Mouse (Mus musculus): ENCODE results near the gene Tex19.1. TPM values are rescaled to one million over a fixed set of nuclear protein-coding genes. Genes with fewer than 3 reads are reported as not detected.
A peak's percentile ranks its signal among the peaks of the same experiment; 100 is the strongest.

Gene Tex19.1
- polyA plus RNA-seq, 1 experiment from 2014 or later = not detected

DNA sequence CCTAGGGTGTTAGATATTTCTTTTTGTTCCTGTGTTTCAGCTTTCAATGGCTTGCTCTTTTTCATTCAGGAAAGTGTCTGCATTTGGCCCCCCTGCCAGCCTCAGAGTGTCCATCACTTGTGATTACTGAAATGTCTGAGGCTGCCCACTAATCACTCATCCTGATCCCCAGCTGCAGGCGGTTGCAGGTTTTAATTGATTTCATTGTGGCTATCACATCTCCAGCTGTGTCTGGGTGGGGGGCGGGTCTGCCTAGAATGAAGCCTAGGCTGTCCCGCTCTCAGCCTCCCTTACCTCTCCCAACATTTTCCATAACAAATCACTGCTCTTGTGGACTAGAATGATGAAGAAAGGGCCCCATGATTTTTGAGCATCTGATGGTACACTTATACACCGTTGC is 8.3 kb downstream of the Tex19.1 start:
- no peaks in the 10 kb centered on the region for H3K9me3 ChIP-seq (ENCODE audit: low read length)
- WGBS = 42% methylated on average over 4 of the region's 4 CpGs
- DNase-seq (ENCODE audit: low spot score) = no peak
- no peak overlapping the region for H3K9ac ChIP-seq (replicated peaks; ENCODE audit: low read depth)
- no peak overlapping the region for H3K27ac ChIP-seq (ENCODE audit: low read length)
- 0 out of 2 replicates have a peak, but pooled peaks cover 8% of the 10 kb centered on the region for H3K4me1 ChIP-seq (ENCODE audit: insufficient read depth, low read depth, low read length)
- H3K36me3 ChIP-seq (ENCODE audit: insufficient read depth, low read length) = no peaks in the 10 kb centered on the region
- no peak overlapping the region for H3K4me2 ChIP-seq (replicated peaks; ENCODE audit: low read depth, low read length)
- TF ChIP-seq CTCF (IDR thresholded peaks at IDR 0.05) (no peak), EP300 (IDR thresholded peaks at IDR 0.05) (no peak)
- H3K4me3 ChIP-seq (ENCODE audit: low read depth, low read length) = no peak overlapping the region
- no peak for ATAC-seq
- peaks cover 16% of the 10 kb centered on the region; the same call in 1 of the 2 replicates for H3K27me3 ChIP-seq (replicated peaks; ENCODE audit: insufficient read depth, low read length)

DNA sequence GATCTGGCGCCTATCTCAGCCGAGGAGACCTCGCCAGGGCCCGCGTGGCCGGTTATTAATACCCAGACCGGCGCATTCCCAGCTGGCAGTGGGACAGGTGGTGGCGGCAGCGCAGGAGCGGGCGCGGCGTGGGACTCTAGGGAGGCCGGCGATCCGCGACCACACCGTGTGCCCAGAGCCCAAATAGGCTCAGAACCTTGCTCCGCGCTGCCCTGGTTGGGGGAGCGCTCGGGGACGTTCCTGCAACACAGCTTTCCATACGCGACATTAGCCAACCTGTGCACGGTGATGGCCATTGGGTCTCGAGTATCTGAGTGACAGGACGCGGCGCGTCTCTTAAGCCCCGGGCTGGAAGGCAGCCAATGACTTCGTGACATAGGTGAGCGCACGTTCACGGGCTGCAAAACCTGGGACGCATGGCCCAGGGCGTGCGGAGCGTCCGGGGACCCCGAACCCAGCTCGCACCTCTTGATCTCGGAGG is 10.5 kb downstream of the Tex19.1 start:
- Histone ChIP-seq H3K27me3 (replicated peaks; ENCODE audit: insufficient read depth, low read length) (peaks cover 16% of the 10 kb centered on the region; the same call in 1 of the 2 replicates), H3K4me3 (ENCODE audit: low read depth, low read length) (peak overlapping the region; percentile 25), H3K9me3 (ENCODE audit: low read length) (no peaks in the 10 kb centered on the region), H3K9ac (replicated peaks; ENCODE audit: low read depth) (no peak overlapping the region), H3K36me3 (ENCODE audit: insufficient read depth, low read length) (no peaks in the 10 kb centered on the region), H3K4me2 (replicated peaks; ENCODE audit: low read depth, low read length) (peak overlapping the region; percentile 44), H3K4me1 (ENCODE audit: insufficient read depth, low read depth, low read length) (0 out of 2 replicates have a peak, but pooled peaks cover 8% of the 10 kb centered on the region), H3K27ac (ENCODE audit: low read length) (no peak overlapping the region)
- ATAC-seq (0 out of 2 replicates have a peak, but pooled peaks have one; percentile 28), DNase-seq (ENCODE audit: low spot score) (no peak)
- 3% methylated on average over 45 of the region's 45 CpGs for WGBS
- TF ChIP-seq CTCF (IDR thresholded peaks at IDR 0.05) = no peak
- TF ChIP-seq EP300 (IDR thresholded peaks at IDR 0.05) = no peak

DNA sequence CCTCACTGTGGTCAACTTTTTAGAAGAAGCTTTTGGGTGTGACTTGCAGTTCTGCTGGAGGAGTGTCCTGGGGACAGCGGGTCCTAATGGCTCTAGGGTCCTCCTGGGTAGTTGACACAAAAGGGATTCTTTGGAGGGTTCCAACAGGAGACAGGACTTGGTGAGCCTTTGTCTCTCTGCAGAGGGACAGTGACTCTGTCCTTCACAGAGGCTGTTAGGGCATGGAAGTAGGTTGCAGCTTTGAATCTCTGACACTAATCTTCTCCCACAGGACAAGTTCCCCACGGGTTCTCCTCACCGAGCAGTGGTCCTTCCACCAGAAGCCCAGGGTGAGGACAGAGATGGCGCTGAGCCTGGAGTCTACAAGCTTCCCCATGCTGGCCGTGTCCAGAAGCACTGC is 14.0 kb downstream of the Tex19.1 start, which contains the start of gene Uts2r:
TSS of gene Uts2r (plus strand) at position 301 of the 400 bp plus-strand sequence.
- Histone ChIP-seq H3K27me3 (replicated peaks; ENCODE audit: insufficient read depth, low read length) (peaks cover 16% of the 10 kb centered on the region; the same call in 1 of the 2 replicates), H3K9me3 (ENCODE audit: low read length) (no peaks in the 10 kb centered on the region), H3K9ac (replicated peaks; ENCODE audit: low read depth) (no peak within 1 kb of the TSS), H3K27ac (ENCODE audit: low read length) (no peak within 1 kb of the TSS), H3K4me2 (replicated peaks; ENCODE audit: low read depth, low read length) (no peak within 1 kb of the TSS), H3K4me3 (ENCODE audit: low read depth, low read length) (no peak within 1 kb of the TSS), H3K36me3 (ENCODE audit: insufficient read depth, low read length) (no peaks in the 10 kb centered on the region), H3K4me1 (ENCODE audit: insufficient read depth, low read depth, low read length) (0 out of 2 replicates have a peak, but pooled peaks cover 8% of the 10 kb centered on the region)
- TF ChIP-seq CTCF (IDR thresholded peaks at IDR 0.05) (no peak), EP300 (IDR thresholded peaks at IDR 0.05) (no peak)
- WGBS = 88% methylated on average over 5 of the region's 5 CpGs
- DNase-seq (ENCODE audit: low spot score) = no peak
- no peak for ATAC-seq

DNA sequence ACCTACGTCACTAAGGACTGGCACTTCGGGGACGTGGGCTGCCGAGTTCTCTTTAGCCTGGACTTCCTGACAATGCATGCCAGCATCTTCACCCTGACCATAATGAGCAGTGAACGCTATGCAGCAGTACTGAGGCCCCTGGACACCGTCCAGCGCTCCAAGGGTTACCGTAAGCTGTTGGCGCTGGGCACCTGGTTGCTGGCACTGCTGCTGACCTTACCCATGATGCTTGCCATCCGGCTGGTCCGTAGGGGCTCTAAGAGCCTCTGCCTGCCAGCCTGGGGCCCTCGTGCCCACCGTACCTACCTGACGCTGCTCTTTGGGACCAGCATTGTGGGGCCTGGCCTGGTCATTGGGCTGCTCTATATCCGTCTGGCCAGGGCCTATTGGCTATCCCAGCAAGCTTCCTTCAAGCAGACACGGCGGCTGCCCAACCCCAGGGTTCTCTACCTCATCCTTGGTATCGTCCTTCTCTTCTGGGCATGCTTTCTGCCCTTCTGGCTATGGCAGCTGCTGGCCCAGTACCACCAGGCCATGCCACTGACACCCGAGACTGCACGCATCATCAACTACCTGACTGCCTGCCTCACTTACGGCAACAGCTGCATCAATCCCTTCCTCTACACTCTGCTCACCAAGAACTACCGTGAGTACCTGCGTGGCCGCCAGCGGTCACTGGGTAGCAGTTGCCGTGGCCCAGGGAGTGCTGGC is 14.8 kb downstream of the Tex19.1 start:
- peaks cover 16% of the 10 kb centered on the region; the same call in 1 of the 2 replicates for H3K27me3 ChIP-seq (replicated peaks; ENCODE audit: insufficient read depth, low read length)
- ATAC-seq = no peak
- H3K27ac ChIP-seq (ENCODE audit: low read length) = no peak overlapping the region
- 0 out of 2 replicates have a peak, but pooled peaks cover 8% of the 10 kb centered on the region for H3K4me1 ChIP-seq (ENCODE audit: insufficient read depth, low read depth, low read length)
- DNase-seq (ENCODE audit: low spot score) = no peak
- H3K9me3 ChIP-seq (ENCODE audit: low read length) = no peaks in the 10 kb centered on the region
- H3K4me2 ChIP-seq (replicated peaks; ENCODE audit: low read depth, low read length) = no peak overlapping the region
- no peaks in the 10 kb centered on the region for H3K36me3 ChIP-seq (ENCODE audit: insufficient read depth, low read length)
- no peak overlapping the region for H3K9ac ChIP-seq (replicated peaks; ENCODE audit: low read depth)
- no peak overlapping the region for H3K4me3 ChIP-seq (ENCODE audit: low read depth, low read length)
- TF ChIP-seq EP300 (IDR thresholded peaks at IDR 0.05) (no peak), CTCF (IDR thresholded peaks at IDR 0.05) (no peak)
- 85% methylated on average over 26 of the region's 26 CpGs for WGBS

DNA sequence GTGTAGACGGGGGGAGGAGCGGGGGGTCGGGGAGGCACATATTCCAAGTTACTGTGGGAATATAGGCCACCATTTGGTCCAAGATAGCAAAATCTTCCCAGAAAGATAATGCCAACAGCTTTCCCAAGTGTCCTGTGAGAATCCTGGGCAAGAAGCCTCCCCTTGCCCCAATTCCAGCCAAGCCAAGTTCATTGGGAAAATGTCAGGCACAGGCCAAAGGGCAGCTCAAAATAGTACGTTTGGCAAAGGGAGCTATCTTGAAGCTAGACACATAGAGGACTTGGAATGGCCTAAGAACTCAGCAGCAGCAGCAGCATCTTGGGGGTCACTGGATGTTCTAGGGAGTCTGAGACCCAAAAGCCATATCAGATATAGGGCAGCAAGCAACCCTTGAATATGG is 17.8 kb downstream of the Tex19.1 start:
- Histone ChIP-seq H3K4me2 (replicated peaks; ENCODE audit: low read depth, low read length) (no peak overlapping the region), H3K4me1 (ENCODE audit: insufficient read depth, low read depth, low read length) (no peaks in the 10 kb centered on the region), H3K4me3 (ENCODE audit: low read depth, low read length) (no peak overlapping the region), H3K9me3 (ENCODE audit: low read length) (no peaks in the 10 kb centered on the region), H3K27me3 (replicated peaks; ENCODE audit: insufficient read depth, low read length) (no peaks in the 10 kb centered on the region), H3K27ac (ENCODE audit: low read length) (no peak overlapping the region), H3K36me3 (ENCODE audit: insufficient read depth, low read length) (no peaks in the 10 kb centered on the region), H3K9ac (replicated peaks; ENCODE audit: low read depth) (no peak overlapping the region)
- DNase-seq (ENCODE audit: low spot score) = no peak
- WGBS = 70% methylated on average over 4 of the region's 4 CpGs
- TF ChIP-seq CTCF (IDR thresholded peaks at IDR 0.05) = no peak
- no peak for TF ChIP-seq EP300 (IDR thresholded peaks at IDR 0.05)
- no peak for ATAC-seq

DNA sequence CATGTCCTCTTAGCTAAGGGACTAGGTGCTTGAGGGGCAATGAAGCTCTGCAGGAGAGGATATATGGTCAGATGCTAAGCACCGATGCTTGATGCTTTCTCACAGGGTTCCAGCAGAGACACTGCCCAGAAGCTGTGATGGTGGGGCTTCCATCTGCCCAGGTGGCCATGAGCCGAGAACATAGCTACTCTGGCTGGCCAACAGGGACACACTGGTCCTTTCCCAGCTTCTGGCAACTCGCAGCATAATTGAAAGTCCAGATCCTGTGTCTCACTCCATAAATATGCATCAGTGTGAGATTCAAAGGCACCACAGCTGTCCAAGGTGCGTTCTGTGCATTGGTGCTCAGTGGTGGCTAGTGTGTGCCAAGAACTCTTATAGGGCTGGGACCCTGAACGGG is 27.3 kb downstream of the Tex19.1 start:
- Histone ChIP-seq H3K4me1 (ENCODE audit: insufficient read depth, low read depth, low read length) (no peaks in the 10 kb centered on the region), H3K27ac (ENCODE audit: low read length) (no peak overlapping the region), H3K9ac (replicated peaks; ENCODE audit: low read depth) (no peak overlapping the region), H3K9me3 (ENCODE audit: low read length) (no peaks in the 10 kb centered on the region), H3K4me3 (ENCODE audit: low read depth, low read length) (no peak overlapping the region), H3K4me2 (replicated peaks; ENCODE audit: low read depth, low read length) (no peak overlapping the region), H3K27me3 (replicated peaks; ENCODE audit: insufficient read depth, low read length) (no peaks in the 10 kb centered on the region), H3K36me3 (ENCODE audit: insufficient read depth, low read length) (no peaks in the 10 kb centered on the region)
- no peak for DNase-seq (ENCODE audit: low spot score)
- ATAC-seq = no peak
- TF ChIP-seq EP300 (IDR thresholded peaks at IDR 0.05) = no peak
- TF ChIP-seq CTCF (IDR thresholded peaks at IDR 0.05) = no peak
- WGBS = 83% methylated on average over 5 of the region's 5 CpGs
